Mouse (Mus musculus) mouse trophoblast stem cell (cell line): ENCODE data around the gene Hif3a.

Experiments used
- in situ Hi-C, 2 experiments: fragments of 300-500 bp; cut with MseI, MboI; formaldehyde crosslinking; loops; 2 replicates in 1 of 2; 3 replicates in 1 of 2; pipeline ENCODE4 v1.15.1; 2025

The Hif3a gene

GRCm38 (mm10) chr7:16994400-16994799, 67.8 kb downstream of the Hif3a start:
- in situ Hi-C loops: loop anchor here in 1 of 2 experiments (10.0 kb wide), 1 partner anchor 60 kb away; no protein-coding TSS in a partner anchor

GRCm38 (mm10) chr7:16993651-16994399, 68.4 kb downstream of the Hif3a start:
- in situ Hi-C loops: loop anchor here in 1 of 2 experiments (10.0 kb wide), 1 partner anchor 59 kb away; no protein-coding TSS in a partner anchor

GRCm38 (mm10) chr7:16992451-16992807, 69.8 kb downstream of the Hif3a start, which contains the start of gene Ccdc8:
Ccdc8 (plus strand) TSS chr7:16992708.
- in situ Hi-C loops: loop anchor here in 1 of 2 experiments (10.0 kb wide), 1 partner anchor 58 kb away; no protein-coding TSS in a partner anchor

- in situ Hi-C loops: loop anchor here in 1 of 2 experiments (10.0 kb wide), 1 partner anchor 57 kb away; no protein-coding TSS in a partner anchor
These were observed 70.4 kb downstream of the Hif3a start for GRCm38 (mm10) chr7:16991681-16992450.

- in situ Hi-C loops: loop anchor here in 1 of 2 experiments (10.0 kb wide), 1 partner anchor 55 kb away; no protein-coding TSS in a partner anchor
These were observed 72.1 kb downstream of the Hif3a start for GRCm38 (mm10) chr7:16990006-16990744.

- in situ Hi-C loops: no loop called here
These were observed 73.8 kb downstream of the Hif3a start for GRCm38 (mm10) chr7:16988405-16988804.

- in situ Hi-C loops: no loop called here
These were observed 74.6 kb downstream of the Hif3a start for GRCm38 (mm10) chr7:16987541-16988149.

GRCm38 (mm10) chr7:16982859-16983568, 79.2 kb downstream of the Hif3a start, which contains the start of gene Gm42372:
Gm42372 (plus strand) TSS chr7:16983086.
- in situ Hi-C loops: no loop called here
